Mouse (Mus musculus): Measurements from ENCODE around the gene Hsf2. TPM values are rescaled to one million over a fixed set of nuclear protein-coding genes. Genes with fewer than 3 reads are reported as not detected.

Gene Hsf2
- 11.3 and 12.6 TPM in 2 replicates for total RNA-seq (2017)

DNA sequence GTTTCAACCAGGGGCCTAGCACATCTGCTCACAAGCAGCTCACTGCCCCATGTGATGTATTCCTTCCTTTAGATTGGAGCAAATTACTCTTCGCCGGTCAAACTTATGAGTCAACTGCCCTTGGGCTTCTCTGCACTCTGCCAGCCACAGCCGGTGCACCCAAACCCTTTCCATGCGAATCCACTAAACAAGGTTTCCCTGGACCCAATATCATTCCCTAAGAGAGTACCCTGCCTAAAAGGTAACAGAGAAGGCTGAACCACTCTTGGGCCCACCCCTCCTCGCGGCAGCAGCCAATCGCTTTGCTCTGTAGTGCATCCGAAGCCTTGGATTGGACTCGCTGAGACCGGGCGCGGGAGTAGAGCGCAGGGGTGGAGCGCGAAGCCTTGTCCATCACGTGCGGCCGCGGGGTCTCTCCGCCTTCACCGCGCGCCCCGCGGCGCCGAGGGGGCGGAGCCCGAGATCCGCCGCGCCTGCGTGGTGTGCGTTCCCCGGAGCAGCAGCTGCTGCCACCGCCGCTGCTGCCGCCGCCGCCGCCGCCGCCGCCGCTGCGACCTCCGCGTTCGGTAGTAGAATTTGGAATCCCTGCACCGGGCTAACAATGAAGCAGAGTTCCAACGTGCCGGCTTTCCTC lies at the start of gene Hsf2:
Gene Hsf2 (plus strand): TSS at position 478 of the 634 bp plus-strand sequence.
- ATAC-seq (ENCODE audit: extremely low read depth, insufficient number of reproducible peaks, low FRiP score, poor library complexity, severe bottlenecking): peak; percentile 99

DNA sequence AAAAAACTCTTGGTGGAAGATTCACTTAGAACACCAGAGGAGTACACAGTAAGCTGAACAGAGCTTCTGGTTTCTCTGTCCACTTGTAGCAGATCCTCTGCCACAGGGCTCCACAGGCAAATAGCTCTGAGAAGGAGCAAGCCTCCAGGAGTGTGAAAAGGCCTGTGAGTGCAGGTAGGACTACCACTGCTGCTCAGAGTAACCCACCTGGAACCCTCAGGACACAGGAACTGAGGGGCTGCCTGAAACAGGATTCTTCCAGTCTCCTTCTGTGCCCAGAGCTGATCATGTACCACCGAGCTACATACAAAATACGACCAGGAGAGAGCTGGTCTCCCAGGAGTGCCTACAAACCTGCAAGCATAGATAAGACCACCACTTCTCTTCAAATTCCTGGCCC lies 48.3 kb upstream of the Hsf2 start:
- no peak for ATAC-seq (ENCODE audit: extremely low read depth, insufficient number of reproducible peaks, low FRiP score, poor library complexity, severe bottlenecking)

DNA sequence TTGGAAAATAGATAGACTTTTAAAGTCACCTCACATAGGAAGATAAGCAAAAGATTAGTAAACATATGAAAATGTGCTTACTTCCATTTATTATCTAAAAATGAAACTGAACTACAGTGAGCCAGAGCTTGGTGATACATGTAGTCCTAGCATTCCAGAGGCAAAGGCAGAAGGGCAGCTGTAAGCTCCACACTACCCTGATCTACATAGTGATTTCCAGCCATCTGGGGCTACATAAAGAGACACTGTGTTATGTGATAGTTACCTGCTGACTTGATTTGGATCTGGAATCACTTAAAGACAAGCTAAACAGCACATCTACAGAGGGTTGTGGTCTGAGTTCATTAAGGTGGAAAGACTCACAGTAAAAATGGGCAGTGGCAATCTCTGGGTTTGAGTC lies 45.1 kb upstream of the Hsf2 start:
- ATAC-seq (ENCODE audit: extremely low read depth, insufficient number of reproducible peaks, low FRiP score, poor library complexity, severe bottlenecking): no peak

DNA sequence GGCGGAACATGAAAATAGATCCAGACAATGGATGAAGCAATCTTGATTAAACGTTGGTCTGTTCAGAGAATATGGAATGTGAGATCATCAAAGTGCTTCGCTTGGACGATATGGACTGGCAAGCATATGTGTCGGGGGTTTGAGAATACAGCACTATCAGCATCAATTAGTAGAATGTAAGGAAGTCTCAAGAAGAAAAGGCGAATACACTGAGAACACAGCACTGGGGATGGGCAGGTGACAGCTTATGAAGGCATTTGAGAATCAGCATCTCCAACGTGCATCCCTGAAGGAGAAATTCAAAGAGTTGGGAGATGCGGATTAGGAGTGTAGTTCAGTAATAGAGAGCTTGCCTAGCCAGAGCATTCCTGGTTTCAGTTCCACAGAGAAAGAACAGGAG lies 41.8 kb upstream of the Hsf2 start:
- ATAC-seq (ENCODE audit: extremely low read depth, insufficient number of reproducible peaks, low FRiP score, poor library complexity, severe bottlenecking): no peak

DNA sequence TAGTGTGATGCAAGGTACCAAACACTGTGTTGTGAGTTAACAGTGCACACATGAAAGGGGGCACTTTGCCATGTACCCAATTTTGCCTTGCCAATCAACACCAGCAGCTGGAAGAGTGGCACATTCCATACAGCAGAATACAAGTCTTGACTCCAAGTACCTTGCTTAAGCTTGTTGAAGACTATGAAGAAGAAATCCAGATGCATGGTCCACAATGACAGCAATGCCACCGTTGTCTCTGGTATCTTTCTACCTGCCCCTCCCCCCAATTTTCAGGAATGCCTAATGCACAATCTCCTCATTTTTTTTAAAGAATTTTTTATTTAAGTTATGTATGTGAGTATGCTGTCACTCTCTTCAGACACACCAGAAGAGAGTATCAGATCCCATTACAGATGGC lies 40.5 kb upstream of the Hsf2 start:
- no peak for ATAC-seq (ENCODE audit: extremely low read depth, insufficient number of reproducible peaks, low FRiP score, poor library complexity, severe bottlenecking)

DNA sequence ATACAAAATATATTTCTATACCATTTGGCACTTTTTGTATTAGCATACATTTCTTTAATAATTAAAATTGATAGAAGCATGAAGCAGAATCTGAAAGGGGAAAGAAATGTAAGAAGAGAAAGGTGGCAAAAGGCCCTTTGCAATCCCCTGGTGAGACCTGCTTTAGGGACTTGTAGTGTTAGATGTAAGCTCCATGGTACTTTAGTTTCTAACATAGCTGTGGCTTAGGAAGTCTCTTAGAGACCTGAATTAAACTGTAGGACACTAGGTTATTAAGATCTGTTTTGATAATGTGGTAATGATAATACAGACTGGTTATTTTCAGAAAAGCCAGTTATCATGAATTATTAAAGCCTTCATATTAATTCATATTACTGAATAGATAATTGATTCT lies 38.5 kb upstream of the Hsf2 start:
- ATAC-seq (ENCODE audit: extremely low read depth, insufficient number of reproducible peaks, low FRiP score, poor library complexity, severe bottlenecking): no peak

DNA sequence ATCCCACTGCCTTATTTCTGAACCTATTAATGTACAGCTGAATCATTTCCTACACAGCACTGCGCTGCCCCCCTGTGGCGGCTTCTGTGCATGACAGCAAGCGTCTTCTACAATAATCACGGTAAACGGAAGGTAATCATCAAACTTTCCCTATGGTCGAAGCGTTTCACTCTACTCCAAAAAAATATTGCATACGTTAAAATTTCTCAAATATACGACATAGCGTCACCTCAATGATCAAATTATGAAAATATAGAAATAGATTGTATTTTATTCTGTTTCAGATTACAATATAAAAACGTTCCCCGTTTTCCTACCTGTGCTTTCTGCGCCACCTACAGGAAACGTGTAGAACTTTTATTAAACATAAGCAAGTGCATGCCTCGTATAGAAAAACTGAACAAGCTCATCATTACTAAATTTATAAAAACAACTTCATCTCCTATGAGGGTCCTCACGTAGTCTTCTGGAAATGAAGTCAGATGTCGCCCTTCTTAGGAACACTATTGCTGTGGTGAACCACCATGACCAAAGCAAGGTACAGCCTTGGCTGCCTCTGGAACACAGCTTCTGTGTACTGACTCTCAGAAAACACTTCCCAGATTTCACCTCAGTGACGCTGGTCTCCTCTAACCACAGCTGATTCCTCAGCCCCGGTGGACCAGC lies 38.0 kb upstream of the Hsf2 start:
- ATAC-seq (ENCODE audit: extremely low read depth, insufficient number of reproducible peaks, low FRiP score, poor library complexity, severe bottlenecking): peak; percentile 80

DNA sequence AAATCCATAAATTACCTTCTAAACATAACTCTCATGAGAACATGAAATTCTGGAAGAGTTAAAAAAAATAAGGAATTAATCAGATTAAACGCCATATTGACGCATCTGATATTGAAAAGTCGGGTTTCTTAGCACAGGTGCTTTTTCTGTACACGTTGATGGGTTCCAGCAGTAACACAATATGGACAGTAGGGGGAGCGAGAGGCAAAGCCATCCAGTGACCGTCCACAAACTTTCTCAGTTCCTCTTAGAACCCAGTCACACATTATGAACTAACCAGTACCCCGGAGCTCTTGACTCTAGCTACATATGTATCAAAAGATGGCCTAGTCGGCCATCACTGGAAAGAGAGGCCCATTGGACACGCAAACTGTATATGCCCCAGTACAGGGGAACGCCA lies 22.9 kb upstream of the Hsf2 start:
- ATAC-seq (ENCODE audit: extremely low read depth, insufficient number of reproducible peaks, low FRiP score, poor library complexity, severe bottlenecking): peak; percentile 99

DNA sequence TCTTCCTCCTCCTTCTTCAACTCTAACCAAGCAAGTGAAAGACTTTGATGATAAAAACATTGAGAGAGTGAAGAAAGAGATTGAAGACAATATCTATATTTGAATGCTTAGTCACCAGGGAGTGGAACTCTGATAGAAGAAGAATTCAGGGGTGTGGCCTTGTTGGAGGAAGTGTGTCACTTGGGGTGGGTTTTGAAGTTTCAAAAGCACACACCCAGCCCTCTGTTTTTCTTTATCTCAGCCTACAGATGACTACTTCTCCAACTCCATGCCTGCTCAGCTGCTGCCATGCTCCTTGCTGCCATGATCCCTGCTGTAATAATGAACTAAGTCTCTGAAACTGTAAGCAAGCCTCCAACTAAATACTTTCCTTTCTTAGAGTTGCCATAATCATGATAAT lies 20.4 kb upstream of the Hsf2 start:
- no peak for ATAC-seq (ENCODE audit: extremely low read depth, insufficient number of reproducible peaks, low FRiP score, poor library complexity, severe bottlenecking)

DNA sequence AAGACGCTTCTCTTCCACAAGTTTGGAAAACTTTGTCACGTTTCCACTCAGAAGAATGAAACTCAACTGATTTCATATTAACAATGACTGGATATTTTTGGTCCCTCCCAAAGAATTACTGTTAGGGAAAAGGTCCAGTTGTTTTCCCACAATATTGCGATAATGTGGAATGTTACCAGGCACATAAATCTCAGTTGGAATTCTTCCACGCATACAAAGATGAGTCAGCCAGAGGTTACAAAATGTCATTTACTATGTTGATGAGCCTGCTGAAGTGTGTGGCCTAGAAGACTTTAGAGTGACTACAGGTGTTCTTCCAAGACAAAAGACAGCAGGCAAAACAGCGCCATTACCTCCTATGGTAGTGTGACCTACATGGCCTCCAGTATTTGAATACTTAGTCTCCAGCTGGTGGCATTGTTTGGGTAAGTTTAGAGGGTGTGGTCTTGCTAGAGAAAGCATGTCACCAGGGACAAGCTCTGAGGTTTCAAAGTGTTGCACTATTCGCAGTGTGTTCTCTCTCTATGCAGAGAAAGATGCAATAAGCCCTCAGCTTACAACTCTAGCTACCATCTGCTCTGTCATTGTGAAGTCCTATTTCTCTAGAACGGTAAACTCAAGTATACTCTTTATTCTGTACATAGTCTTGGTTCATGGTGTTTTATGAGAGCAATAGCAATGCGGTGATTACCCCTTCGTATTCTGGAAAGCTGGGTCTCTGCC lies 8.9 kb upstream of the Hsf2 start:
- no peak for ATAC-seq (ENCODE audit: extremely low read depth, insufficient number of reproducible peaks, low FRiP score, poor library complexity, severe bottlenecking)

DNA sequence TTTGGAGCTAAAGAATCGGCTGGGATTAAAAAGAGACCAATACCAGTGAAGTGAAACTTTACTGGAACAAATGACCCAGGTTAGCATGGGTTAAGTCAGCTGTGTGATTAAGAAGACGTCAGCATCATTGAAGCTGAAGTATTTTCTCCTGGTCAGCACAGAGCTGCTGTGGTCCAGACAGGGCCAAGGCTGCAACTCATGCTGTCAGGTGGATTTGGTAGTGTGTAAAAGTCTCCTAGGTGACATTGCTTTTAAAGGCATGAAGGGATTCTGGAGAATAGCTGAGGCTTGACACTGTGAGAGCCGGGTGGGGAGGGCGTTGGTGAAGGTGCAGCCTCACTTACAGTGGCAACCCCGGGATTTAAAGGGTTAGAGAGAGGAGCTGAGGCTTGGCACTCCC lies 4.5 kb upstream of the Hsf2 start:
- ATAC-seq (ENCODE audit: extremely low read depth, insufficient number of reproducible peaks, low FRiP score, poor library complexity, severe bottlenecking): no peak

DNA sequence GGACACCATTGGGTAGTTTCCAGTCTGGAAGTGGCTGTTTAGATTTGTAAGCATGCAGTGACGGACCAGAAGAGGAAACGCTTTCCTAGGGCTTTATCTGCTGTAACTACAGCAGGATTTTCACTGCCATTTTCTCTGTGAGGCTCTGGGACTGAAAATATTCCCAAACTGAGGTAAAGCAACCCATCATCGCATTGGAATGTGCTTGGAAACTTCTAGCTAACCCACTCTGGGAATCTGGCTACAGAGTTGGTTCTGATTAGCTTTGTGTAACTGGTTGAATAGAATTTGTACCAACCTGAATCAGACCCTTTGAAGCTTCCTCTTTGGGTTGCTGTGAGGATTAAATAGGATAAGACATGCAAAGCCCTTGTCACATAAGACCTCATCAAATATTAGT lies 1.4 kb upstream of the Hsf2 start:
- ATAC-seq (ENCODE audit: extremely low read depth, insufficient number of reproducible peaks, low FRiP score, poor library complexity, severe bottlenecking): no peak

DNA sequence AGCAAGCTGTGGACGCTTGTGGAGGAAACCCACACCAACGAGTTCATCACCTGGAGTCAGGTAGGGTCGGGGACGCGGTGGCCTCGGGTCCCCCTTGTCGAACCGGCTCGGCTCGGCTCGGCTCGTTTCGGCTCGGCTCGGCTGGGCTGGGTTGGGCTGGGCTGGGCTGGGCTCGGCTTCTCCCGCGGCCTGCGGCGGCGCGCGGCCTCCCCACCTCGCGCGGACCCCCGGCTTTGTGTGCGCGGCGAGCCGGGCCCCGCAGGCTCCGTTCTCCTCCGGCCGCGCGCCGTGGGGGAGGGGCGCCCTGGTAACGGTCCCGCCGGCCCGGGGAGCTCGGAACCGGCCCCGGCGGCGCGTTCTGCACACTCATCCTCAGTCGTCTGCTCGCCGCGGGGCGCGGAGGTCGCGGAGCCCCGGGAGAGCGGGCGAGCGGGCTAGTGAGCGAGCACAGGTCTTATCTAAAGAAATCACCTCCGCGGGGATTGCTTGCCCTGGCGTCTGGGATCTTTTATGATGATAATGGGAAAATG lies 422 bp downstream of the Hsf2 start:
- no peak; the same call in 1 of the 2 replicates for ATAC-seq (ENCODE audit: extremely low read depth, insufficient number of reproducible peaks, low FRiP score, poor library complexity, severe bottlenecking)

DNA sequence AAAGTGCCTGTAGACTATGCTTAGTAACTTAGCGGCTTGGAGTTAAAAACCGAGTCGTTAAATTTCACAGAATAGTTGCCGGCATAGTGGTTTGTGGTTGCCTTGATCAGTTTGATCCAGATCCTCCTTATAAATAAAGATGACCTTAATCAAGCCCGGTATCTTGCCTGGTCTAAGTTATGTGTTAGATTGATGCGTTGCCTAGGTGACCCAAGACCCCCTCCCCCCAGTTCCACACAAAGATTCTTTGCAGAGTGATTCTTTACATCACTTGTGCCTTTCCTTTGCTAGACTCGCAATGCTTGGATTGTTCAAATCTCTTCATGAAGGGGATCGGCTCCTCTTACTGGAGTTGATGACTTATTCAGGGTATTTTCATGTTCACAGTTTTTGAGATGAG lies 1.0 kb downstream of the Hsf2 start:
- no peak for ATAC-seq (ENCODE audit: extremely low read depth, insufficient number of reproducible peaks, low FRiP score, poor library complexity, severe bottlenecking)

DNA sequence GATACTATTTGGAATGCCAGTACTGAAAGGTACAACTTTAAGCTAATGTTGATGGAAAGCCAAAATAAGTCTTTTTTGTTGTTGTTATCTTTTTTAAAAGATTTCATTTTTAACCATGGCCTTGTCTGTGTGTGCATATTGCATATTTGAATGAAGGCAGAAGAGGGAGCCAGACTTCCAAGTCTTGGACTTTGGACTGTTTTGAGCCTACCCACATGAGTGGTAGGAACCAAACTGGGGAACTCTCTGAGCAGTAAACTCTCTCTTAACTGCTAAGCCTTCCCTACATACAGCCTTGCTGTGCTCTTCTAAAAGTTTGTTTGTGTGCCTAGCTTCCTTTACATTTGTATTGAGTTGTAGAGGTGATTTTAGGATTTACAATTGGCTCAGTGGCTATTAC lies 2.4 kb downstream of the Hsf2 start:
- no peak for ATAC-seq (ENCODE audit: extremely low read depth, insufficient number of reproducible peaks, low FRiP score, poor library complexity, severe bottlenecking)

DNA sequence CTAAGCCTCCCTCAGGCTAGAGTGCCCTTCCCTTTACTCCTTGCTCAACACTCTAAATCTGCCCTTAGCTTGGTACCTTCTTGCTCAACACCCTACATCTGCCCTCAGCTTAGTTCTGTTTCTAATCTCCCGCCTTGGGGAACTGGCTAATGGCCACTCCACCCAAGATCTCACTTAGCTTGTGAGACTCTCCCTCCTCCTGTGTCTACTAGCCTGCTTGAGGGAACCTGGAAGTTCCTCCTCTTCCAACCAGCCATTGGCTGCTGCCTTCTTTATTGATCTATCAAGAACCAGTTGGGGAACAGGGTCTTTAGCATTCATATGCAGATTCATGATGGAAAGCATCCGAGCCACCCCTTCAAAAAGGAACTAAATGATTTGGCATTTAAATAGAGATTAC lies 5.9 kb downstream of the Hsf2 start:
- peak; percentile 33; the same call in 1 of the 2 replicates for ATAC-seq (ENCODE audit: extremely low read depth, insufficient number of reproducible peaks, low FRiP score, poor library complexity, severe bottlenecking)

DNA sequence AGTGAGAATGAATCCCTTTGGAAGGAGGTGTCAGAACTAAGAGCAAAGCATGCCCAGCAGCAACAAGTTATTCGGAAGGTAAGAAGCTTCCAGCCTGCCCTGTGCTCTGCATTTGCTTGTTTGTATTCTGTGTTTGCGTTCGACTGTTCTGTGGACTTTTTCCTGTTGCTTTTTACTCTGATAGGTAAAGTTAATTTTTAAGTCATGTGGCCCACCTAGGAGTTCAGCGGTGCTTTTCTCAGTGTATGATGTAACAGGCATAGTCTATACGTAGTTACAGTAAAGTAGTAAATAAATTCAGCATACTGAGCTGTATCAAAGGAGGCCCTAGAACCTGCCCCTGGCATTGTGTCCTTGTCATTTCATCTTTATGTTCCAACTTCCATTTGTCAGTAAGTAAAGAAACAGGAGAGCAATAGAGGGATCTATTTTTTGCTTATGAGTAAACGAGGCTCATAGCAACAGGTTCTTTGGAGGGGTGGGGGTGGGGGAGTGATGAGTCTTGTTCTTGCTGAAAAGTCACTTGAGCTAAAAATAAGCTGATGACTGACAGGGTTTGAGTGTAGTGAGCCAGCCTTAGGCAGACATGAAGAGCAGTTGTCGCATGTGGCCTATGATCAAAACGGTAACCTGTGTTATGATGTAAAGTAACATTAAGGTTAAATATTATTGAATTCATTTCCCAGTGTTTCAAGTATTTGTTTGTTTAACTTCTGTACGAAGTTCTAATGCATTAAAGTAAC lies 13.4 kb downstream of the Hsf2 start:
- ATAC-seq (ENCODE audit: extremely low read depth, insufficient number of reproducible peaks, low FRiP score, poor library complexity, severe bottlenecking): no peak

DNA sequence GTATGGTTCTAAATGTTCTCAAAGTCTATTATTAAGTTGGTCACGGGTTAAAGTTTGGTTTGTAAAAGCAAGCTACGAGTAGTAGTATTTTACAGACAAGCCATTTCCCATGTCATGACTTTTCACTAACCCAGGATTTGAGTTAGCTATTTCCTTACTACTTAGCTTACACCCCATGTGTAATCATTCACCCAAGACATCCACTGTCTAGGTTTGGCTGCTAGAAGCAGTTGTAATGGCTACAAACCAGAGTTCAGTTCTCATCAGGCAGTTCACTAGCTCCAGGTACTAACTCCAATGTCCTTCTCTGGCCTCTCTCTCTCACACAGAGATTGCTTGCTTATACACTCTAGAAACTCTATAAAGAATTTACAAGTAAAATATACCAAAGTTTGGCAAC lies 28.4 kb downstream of the Hsf2 start:
- no peak for ATAC-seq (ENCODE audit: extremely low read depth, insufficient number of reproducible peaks, low FRiP score, poor library complexity, severe bottlenecking)

DNA sequence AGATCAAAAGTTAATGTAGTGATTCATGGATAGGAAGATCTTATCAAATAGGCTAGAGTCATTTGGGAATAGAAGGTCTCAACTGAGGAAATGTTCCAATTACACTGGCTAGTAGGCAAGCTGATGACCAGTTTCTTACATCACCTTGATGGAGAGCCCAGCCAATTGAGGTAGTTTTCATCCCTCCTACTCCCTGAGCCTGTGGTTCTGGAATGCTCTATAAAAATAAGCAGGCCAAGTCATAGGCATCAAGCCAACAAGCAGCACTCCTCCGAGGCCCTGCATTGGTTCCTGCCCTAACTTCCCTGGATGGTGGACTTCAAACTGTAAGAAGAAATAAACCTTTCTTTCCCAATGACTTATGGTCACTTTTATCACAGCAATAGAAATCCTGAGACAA lies 29.1 kb downstream of the Hsf2 start:
- no peak for ATAC-seq (ENCODE audit: extremely low read depth, insufficient number of reproducible peaks, low FRiP score, poor library complexity, severe bottlenecking)
